Mouse (Mus musculus): Measurements from ENCODE around the gene Fgfrl1. TPM values are rescaled to one million over a fixed set of nuclear protein-coding genes. Genes with fewer than 3 reads are reported as not detected.

The Fgfrl1 gene
- polyA plus RNA-seq (2015; fragmentation: Illumina TruSeq; extraction: RNeasy Lipid Tissue Mini Kit (QIAGEN cat#74804); ENCODE audit: insufficient read depth, low read depth, low replicate concordance): 2.8 TPM

DNA sequence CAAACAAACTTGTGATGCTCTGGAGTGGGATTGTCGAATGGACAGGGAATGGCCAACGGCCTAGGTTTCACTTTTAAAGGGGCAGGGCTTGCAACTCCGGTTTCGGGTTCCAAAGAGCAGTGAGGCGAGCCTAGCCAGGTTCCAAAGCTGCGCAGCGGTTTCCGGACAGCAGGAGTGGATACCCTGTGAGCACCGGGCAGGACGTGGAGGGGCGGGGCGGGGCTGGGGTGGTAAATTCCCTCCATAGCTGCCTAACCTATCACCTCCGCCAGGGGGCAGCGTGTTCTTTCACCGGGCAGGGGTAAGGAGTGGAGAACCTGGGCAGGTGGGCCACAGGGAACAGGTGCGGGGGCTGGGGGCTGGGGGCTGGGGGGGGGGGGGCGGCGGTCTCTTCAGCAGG is at the start of gene Fgfrl1:
Gene Fgfrl1 (plus strand): TSS at position 112 of the 400 bp plus-strand sequence.

DNA sequence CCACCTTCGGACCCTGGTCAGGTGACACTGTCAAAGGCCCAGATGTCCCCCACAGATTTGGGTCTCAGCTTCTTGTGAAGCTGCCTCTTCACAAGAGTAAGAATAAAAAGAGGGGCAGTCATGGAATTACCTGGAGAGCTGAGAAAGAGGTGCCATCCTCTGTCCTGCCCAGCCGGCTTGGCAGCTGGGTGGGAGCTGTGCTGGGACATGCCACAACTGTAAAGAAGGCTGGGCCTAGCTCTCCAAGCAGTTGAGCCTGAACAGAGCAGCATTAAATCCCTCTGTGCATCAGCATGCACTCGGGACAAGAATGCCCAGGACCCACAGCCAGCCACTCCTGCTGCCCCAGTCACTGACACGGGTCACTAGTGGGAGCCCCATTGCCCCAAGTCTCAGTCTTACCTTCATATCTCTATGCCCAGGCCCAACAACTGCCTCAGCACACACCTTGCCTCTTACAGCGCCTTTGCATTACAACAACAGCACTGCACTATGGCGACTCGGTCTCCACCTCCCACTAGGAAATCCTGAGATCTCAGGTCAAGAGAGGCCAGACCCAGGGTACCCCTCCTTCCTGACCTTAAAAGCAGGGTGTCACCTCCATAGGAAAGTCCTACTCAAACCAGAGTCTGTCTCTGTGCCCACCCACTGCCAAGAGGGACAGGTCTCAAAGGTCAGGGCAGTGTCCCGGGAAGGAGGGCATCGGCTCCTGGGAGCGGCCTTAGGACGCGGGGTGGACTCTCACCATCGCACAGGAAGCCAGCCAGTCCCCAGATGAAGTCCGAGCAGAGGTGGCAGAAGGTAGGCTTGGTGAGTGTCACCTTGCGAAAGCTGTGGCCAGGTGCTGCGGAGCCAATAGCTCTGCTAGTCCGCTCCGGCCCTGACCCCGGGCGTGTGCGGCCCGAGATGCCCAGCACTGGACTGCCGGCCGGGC is 32.2 kb upstream of the Fgfrl1 start, which contains the start of gene Idua:
Gene Idua (plus strand): TSS at position 634 of the 934 bp plus-strand sequence.

DNA sequence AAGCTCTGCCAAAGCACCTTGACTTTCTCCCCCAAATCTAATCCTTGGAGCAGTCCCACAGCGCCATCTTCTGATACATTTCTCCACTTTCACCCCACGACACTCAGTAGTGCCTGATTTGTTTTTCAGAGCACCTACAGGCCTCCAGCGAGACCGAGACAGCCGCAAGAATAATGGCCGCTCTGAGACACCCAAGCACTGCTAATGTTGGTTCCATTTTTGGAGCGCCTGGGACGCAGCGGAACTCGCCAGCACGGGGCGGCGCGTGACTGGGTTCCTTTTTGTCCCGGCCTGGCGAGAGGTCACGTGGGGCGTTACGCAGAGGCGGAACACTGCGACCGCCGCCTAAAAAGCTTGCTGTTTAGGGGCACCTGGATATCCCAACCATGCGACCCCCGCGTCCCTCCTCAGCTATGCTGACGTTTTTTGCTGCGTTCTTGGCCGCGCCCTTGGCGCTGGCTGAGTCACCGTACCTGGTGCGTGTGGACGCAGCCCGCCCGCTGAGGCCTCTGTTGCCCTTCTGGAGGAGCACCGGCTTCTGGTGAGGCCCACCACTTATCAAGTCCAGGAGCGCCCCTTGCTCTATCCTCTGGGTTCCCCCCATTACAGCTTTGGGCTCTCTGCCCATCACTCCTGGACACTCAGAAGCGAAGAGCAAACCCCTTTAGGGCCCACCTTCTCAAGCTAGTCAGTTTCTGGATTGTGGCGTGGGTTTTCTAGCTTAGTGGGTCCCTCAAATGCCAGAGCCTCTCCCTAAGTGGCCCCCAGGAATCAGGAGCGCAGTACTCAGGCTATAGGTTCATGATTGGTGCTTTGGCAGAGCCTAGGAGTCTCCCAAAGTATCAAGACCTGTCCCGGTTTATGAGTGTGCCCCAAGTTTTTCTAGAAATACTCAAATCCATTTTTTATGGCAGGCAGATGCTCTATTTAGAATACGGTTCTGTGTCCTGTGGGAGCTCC is 22.9 kb upstream of the Fgfrl1 start, which contains the start of gene Dgkq:
Gene Dgkq (minus strand): TSS at position 696 of the 960 bp plus-strand sequence.

DNA sequence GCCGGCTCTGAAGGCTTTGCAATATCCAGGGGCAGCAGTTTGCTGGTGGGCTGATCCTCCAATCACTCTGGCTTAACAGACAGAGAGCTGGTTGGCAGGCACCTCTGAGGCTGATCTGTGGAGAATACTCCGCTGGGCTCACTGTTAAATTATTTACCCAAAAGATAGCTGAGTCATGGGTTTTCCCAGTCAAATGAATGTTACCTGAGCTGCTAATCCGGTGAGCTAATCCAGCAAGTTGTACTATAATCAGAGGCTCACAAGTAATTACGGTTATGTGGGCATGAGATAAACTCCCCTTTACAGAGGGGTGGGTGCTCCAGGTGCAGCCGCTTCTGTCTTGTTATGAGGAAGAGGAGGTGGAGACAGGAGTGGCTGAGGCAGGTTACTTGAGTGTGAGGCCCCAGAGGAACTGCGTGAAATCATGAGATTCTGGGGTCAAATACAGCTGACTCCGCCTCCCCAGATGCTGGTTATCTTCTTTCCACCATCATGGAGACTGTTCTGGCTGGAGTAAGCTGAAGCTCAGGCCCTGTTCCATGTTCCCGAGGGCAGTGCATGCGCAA is 16.8 kb upstream of the Fgfrl1 start, which contains the start of gene Slc26a1:
Gene Slc26a1 (minus strand): TSS at position 319 of the 566 bp plus-strand sequence.

Other genes starting within 250 kb of the Fgfrl1 start
- gene Mfsd7a, start 243.5 kb upstream of the Fgfrl1 start, polyA plus RNA-seq (2015; fragmentation: Illumina TruSeq; extraction: RNeasy Lipid Tissue Mini Kit (QIAGEN cat#74804); ENCODE audit: insufficient read depth, low read depth, low replicate concordance): 3.0 TPM
- gene Pcgf3, start 231.2 kb upstream of the Fgfrl1 start, polyA plus RNA-seq (2015; fragmentation: Illumina TruSeq; extraction: RNeasy Lipid Tissue Mini Kit (QIAGEN cat#74804); ENCODE audit: insufficient read depth, low read depth, low replicate concordance): 3.7 TPM
- gene Cplx1, start 142.4 kb upstream of the Fgfrl1 start, polyA plus RNA-seq (2015; fragmentation: Illumina TruSeq; extraction: RNeasy Lipid Tissue Mini Kit (QIAGEN cat#74804); ENCODE audit: insufficient read depth, low read depth, low replicate concordance): 0.50 TPM
- 18.7 TPM for gene Gak, start 62.6 kb upstream of the Fgfrl1 start, polyA plus RNA-seq (2015; fragmentation: Illumina TruSeq; extraction: RNeasy Lipid Tissue Mini Kit (QIAGEN cat#74804); ENCODE audit: insufficient read depth, low read depth, low replicate concordance)
- 4.6 TPM for gene Tmem175, start 62.6 kb upstream of the Fgfrl1 start, polyA plus RNA-seq (2015; fragmentation: Illumina TruSeq; extraction: RNeasy Lipid Tissue Mini Kit (QIAGEN cat#74804); ENCODE audit: insufficient read depth, low read depth, low replicate concordance)
- gene Idua, start 32.1 kb upstream of the Fgfrl1 start, polyA plus RNA-seq (2015; fragmentation: Illumina TruSeq; extraction: RNeasy Lipid Tissue Mini Kit (QIAGEN cat#74804); ENCODE audit: insufficient read depth, low read depth, low replicate concordance): 6.5 TPM
- 5.6 TPM for gene Dgkq, start 22.7 kb upstream of the Fgfrl1 start, polyA plus RNA-seq (2015; fragmentation: Illumina TruSeq; extraction: RNeasy Lipid Tissue Mini Kit (QIAGEN cat#74804); ENCODE audit: insufficient read depth, low read depth, low replicate concordance)
- not detected for gene Slc26a1, start 16.8 kb upstream of the Fgfrl1 start, polyA plus RNA-seq (2015; fragmentation: Illumina TruSeq; extraction: RNeasy Lipid Tissue Mini Kit (QIAGEN cat#74804); ENCODE audit: insufficient read depth, low read depth, low replicate concordance)
- gene Rnf212, start 82.6 kb downstream of the Fgfrl1 start, polyA plus RNA-seq (2015; fragmentation: Illumina TruSeq; extraction: RNeasy Lipid Tissue Mini Kit (QIAGEN cat#74804); ENCODE audit: insufficient read depth, low read depth, low replicate concordance): 11.1 TPM
- gene Tmed11, start 103.0 kb downstream of the Fgfrl1 start, polyA plus RNA-seq (2015; fragmentation: Illumina TruSeq; extraction: RNeasy Lipid Tissue Mini Kit (QIAGEN cat#74804); ENCODE audit: insufficient read depth, low read depth, low replicate concordance): 76.2 TPM
- 0.33 TPM for gene Vmn2r8, start 116.5 kb downstream of the Fgfrl1 start, polyA plus RNA-seq (2015; fragmentation: Illumina TruSeq; extraction: RNeasy Lipid Tissue Mini Kit (QIAGEN cat#74804); ENCODE audit: insufficient read depth, low read depth, low replicate concordance)
- gene Vmn2r9, start 160.2 kb downstream of the Fgfrl1 start, polyA plus RNA-seq (2015; fragmentation: Illumina TruSeq; extraction: RNeasy Lipid Tissue Mini Kit (QIAGEN cat#74804); ENCODE audit: insufficient read depth, low read depth, low replicate concordance): not detected

All from pancreas, adult 10 weeks (tissue).